Mouse (Mus musculus): ENCODE measurements around the gene Ldlrap1. TPM values are rescaled to one million over a fixed set of nuclear protein-coding genes. Genes with fewer than 3 reads are reported as not detected.

Gene Ldlrap1
- polyA plus RNA-seq, 2 experiments from 2014 or later, result 26.1 to 42.4 TPM

DNA sequence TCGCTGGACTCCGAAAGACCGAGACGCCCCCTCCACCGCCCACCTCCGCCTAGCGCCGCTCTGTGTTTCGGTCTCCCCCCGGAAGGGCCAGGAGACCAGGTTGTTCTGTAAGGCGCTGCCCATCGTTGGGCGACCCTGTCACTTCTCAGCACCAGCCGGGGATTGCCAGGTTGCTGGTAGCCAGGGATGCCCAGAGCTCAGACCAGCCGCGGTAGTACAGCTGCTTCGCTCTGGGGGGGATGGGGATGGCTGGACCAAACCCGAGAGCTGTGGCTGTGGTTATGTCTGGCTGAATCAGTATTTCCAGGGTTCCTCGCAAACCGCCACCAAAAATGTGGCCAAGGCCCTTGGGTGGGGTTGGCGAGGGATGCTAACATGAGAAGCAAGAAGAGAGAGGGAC is 63.2 kb downstream of the Ldlrap1 start:
- no peak for ATAC-seq

GRCm38 (mm10) chr4:134703835-134704546 is 63.8 kb downstream of the Ldlrap1 start, which contains the start of gene Man1c1:
Man1c1 (minus strand) TSS chr4:134704290.
- ATAC-seq, result peak; percentile 95

DNA sequence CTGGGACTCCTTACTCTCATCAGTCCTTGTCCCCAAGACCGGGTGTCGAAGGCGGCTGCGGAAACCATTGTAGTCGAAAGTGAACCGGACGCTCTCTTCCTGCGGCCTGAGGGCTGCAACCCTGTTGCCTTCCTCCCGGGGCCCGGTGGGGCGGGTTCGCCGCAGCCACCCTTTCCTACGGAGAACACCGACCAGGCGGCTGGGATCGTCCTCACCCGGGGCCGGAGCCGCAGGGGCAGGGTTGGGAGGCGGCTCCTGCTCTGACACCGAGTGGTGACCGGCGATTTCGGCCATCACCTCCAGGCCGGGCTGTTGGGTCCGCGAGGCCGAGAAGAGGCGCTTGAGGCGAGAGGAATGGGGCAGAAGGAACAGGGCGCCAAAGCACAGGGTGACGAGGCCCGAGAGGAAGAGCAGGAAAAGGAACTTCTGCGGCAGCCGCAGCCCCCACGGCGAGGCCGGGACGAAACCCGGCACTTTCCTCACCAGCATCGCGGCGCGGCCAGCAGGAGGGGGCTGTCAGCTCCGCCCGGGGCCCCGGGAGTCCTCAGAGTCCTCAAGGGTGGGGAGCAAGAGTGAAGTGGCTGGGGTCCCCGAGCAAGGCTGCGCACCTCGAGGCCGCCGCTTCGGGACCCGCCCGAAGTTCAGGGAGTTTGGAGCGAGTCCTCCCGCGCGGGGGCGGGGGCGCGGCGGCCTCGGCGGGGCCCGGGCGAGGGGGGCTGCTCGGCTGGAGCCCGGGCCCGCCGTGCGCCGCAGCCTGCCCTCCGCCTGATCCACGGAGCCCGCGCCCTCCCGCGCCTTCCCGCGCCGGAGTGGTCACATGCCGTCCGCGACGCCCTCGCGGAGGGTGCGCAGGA is 64.6 kb downstream of the Ldlrap1 start:
- no peak for ATAC-seq

GRCm38 (mm10) chr4:134701934-134702333 is 65.9 kb downstream of the Ldlrap1 start:
- no peak for ATAC-seq

GRCm38 (mm10) chr4:134700911-134701310 is 66.9 kb downstream of the Ldlrap1 start:
- no peak for ATAC-seq

- ATAC-seq, result no peak
Observed at GRCm38 (mm10) chr4:134693202-134693940, 74.5 kb downstream of the Ldlrap1 start.

DNA sequence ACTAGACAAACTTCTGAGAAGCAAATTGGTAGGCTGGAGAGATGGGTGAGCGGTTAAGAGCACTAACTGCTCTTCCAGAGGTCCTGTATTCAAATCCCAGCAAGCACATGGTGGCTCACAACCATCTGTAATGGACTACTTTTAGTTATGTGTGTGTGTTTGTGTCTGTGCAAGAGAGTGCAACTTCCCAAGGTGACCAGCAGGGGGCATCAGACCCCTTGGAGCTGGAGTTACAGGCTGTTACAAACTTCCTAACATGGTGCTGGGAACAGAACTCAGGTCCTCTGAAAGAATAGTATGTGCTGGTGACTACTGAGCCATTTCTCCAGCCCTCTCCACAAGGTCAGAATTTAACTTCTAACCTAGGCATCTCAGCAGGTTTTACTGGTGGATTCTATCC is 75.4 kb downstream of the Ldlrap1 start:
- no peak for ATAC-seq

Other genes with a start within 250 kb of the Ldlrap1 start
- gene Mtfr1l, start 232.6 kb downstream of the Ldlrap1 start, polyA plus RNA-seq (2017; shearing (Covaris generic)), result 100 to 1,000 TPM in 1 of 2 experiments, 10 to 100 TPM in 1; 83.6 to 119 TPM
- 1 to 10 TPM in 1 of 2 experiments, under 1 TPM in 1; 0.19 to 1.9 TPM for gene Selenon, start 215.9 kb downstream of the Ldlrap1 start, polyA plus RNA-seq (2017; shearing (Covaris generic))
- gene Man1c1, start 63.7 kb downstream of the Ldlrap1 start, polyA plus RNA-seq (2017; shearing (Covaris generic)), result 1 to 10 TPM; 1.0 to 1.4 TPM
- gene Maco1, start 85.3 kb upstream of the Ldlrap1 start, polyA plus RNA-seq (2017; shearing (Covaris generic)), result 1 to 10 TPM; 4.2 to 7.1 TPM
- gene Rhd, start 96.5 kb upstream of the Ldlrap1 start, polyA plus RNA-seq (2017; shearing (Covaris generic)), result under 1 TPM in 1 of 2 experiments, not detected in 1; 0.75 TPM
- 100 to 1,000 TPM; 529 to 546 TPM for gene Tmem50a, start 147.0 kb upstream of the Ldlrap1 start, polyA plus RNA-seq (2017; shearing (Covaris generic))
- gene Rsrp1, start 155.6 kb upstream of the Ldlrap1 start, polyA plus RNA-seq (2017; shearing (Covaris generic)), result 100 to 1,000 TPM; 223 to 361 TPM
- gene Syf2, start 162.9 kb upstream of the Ldlrap1 start, polyA plus RNA-seq (2017; shearing (Covaris generic)), result 100 to 1,000 TPM; 215 to 219 TPM

Measured in CD4-positive, CD25-positive, alpha-beta regulatory T cell, adult 4 months (primary cell).